Mouse (Mus musculus) olfactory bulb, adult 2 months (tissue): ENCODE measurements at regions not wholly inside any gene's neighbourhood (a gene's known extent, or its start where the extent isn't known, plus 50 kb on each side); places are given as distances from the start of the nearest gene placed in this dataset.

ENCODE experiments used
- CTCF ChIP-seq: fragments of 200-500 bp; IDR thresholded peaks from 2 replicates; pipeline ENCODE4 v1.5.1; 2012; ENCODE audit warnings: low read depth, mild to moderate bottlenecking, low read length, moderate library complexity; ENCODE audit not compliant: insufficient read depth
- POLR2A ChIP-seq: fragments of 200-500 bp; IDR thresholded peaks from 2 replicates; pipeline ENCODE4 v1.6.1; 2012; ENCODE audit warnings: mild to moderate bottlenecking, low read depth, low read length, moderate library complexity; ENCODE audit not compliant: insufficient read depth

DNA sequence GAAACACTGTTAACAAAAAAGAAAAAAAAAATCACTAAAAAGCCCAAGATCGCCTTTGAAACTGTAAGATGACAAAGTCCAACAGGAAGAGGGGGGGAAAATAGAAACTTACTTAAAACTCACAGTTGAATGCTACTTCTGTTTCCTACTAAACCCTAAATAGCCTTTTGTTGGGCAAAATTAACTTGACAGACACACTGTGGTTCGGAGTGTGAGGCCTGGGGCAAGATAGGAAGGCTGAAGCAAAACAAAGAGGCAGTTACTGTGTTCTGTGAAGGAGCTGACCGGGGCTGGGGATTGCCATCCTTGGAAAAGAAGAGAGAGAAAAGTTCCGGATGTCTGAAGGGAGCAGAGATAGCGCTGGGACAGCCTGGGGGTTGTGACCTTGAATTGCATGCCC, 627.7 kb upstream of the Pkn2 start:
- TF ChIP-seq CTCF (no peak), POLR2A (no peak)
